Mouse (Mus musculus): ENCODE data around the gene Zfp276. TPM values are rescaled to one million over a fixed set of nuclear protein-coding genes. Genes with fewer than 3 reads are reported as not detected.

Gene Zfp276
- polyA plus RNA-seq (2014; fragmentation: Nextera tagmentation; extraction: Ambion mirVana), result 13.0 and 15.5 TPM in 2 replicates

DNA sequence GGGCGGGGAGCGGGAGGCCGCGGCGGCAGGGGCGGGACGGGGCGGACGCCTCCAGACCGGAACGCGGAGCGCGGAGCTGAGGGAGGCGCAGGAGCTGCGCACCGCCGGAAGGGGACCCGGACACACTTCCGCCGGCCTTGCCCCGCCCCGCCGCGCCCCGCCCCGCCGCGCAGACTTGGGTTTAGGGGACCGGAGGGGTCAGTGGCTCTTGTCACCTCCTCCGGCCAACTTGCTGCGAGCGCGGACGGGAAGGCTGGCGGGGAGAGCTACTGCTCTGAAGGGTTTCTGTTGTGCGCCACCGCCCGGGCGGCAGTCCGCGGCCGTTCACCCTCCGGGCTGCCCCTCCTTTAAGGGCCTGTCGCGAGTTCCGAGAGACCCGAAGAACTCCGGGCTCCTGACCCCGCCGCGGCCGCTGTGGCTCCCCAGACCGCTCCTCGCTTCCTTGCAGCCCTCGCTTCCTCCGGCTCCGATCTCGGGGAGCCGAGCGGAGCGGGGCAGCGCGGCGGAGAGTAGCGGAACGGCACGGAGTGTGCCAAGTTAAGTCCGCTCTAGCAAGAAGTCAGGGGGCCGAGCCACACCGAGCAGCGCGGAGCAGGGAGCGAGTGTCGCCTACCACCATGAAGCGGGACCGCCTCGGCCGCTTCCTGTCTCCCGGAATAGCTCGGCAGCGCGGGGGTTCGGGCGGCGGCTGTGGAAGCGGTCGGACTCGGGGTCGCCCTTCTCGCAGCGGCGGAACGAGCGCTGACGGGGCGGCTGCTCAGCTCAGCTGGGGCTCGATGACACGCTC, at the start of gene Zfp276, which contains the start of gene Vps9d1:
Gene Zfp276 (plus strand): TSS at position 97 of the 787 bp plus-strand sequence.
Gene Vps9d1 (minus strand): TSS at position 250 of the 787 bp plus-strand sequence.
- Histone ChIP-seq H3K9me3 (ENCODE audit: control insufficient read depth, low read length) (no peaks in the 10 kb centered on the region), H3K36me3 (ENCODE audit: control insufficient read depth, insufficient read depth, low read length) (peaks cover 66% of the 10 kb centered on the region), H3K27ac (replicated peaks in 1 of 2; ENCODE audit: control insufficient read depth in 1 of 2, insufficient read depth in 1 of 2, low read depth in 2 of 2, low read length in 2 of 2) (peak within 1 kb of the TSS; percentile 78 to 86), H3K4me1 (ENCODE audit: control insufficient read depth in 2 of 2, insufficient read depth in 2 of 2, low read length in 2 of 2) (peaks cover 9 to 21% of the 10 kb centered on the region in 2 experiments), H3K4me2 (ENCODE audit: low read length) (peak within 1 kb of the TSS; percentile 90), H3K4me3 (ENCODE audit: control insufficient read depth in 1 of 2, insufficient read depth in 1 of 2, low read depth in 1 of 2, low read length in 2 of 2) (peak within 1 kb of the TSS; percentile 75 to 87), H3K9ac (ENCODE audit: low read length) (peak within 1 kb of the TSS; percentile 96), H3K27me3 (ENCODE audit: control insufficient read depth, insufficient read depth, low read length) (no peaks in the 10 kb centered on the region)
- under 1% methylated on average over 84 of the region's 99 CpGs for WGBS
- peak; percentile 90 for ATAC-seq (ENCODE audit: insufficient number of reproducible peaks, insufficient read depth, low FRiP score, low read depth)

DNA sequence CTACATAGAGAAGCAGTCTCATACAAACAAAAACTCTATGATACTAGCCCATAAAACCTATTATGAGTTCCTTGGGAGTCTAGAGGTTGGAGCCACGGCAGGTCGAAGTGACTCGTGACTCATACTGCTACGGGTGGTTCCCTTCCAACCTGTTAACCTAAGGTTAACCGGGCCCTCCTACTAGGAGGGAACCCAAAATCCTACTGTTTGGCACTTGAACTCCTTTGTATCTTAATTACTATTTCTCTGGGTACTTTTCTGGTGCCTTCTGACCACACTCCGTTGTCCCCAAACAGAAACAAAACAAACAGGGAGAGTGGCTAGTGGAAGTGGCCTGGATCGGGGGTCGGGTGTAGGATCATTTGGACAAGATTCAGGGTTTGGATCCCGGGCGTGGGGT, 42.1 kb upstream of the Zfp276 start:
- ATAC-seq (ENCODE audit: insufficient number of reproducible peaks, insufficient read depth, low FRiP score, low read depth), result no peak
- WGBS, result 40% methylated on average over 10 of the region's 10 CpGs

DNA sequence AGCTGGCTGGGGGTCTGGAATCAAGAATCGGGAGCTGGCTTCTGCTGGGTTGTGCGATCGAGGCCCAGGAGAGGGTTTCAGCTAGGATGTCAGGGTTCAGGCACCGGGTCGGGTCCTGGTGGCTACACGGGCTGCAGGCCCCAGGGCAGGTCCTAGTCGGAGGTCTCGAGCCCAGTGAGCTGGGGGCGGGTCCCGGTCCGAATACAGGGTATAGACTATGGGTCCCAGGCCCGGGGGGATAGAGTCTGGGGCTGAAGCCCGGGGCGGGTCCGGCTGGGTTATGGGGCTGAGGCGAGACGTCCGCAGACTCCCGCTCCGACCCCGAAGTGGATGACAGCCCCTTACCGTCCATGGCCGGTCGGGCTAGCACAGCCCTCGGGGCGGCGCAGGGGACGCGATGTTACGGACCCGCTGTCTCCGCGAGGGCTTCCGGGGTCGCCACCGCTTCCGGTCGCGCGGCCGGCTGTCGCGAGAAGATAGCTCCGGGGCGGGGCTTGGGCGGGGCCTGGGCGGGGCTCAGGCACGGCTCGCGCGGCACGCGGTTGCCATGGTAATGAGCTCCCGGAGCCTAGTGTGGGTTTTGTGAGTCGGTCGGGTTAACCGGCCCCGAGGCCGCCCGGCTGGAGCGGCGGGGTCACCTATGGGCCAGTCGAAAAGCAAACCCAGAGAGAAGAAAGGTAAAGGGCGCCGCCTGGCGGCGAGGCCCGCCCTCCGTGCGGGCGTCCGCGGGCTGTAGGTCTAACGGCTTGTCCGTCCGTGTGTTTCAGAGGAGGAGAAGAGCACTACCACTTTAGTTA, 41.5 kb upstream of the Zfp276 start, which contains the start of the genes Chmp1a and Spata33:
Gene Chmp1a (minus strand): TSS at position 443 of the 797 bp plus-strand sequence.
Gene Spata33 (plus strand): TSS at position 512 of the 797 bp plus-strand sequence.
- peak within 1 kb of the TSS; percentile 82 to 91 for H3K4me3 ChIP-seq (ENCODE audit: control insufficient read depth in 1 of 2, insufficient read depth in 1 of 2, low read depth in 1 of 2, low read length in 2 of 2)
- H3K4me2 ChIP-seq (ENCODE audit: low read length), result peak within 1 kb of the TSS; percentile 65
- no peaks in the 10 kb centered on the region for H3K27me3 ChIP-seq (ENCODE audit: control insufficient read depth, insufficient read depth, low read length)
- peak within 1 kb of the TSS; percentile 6 to 41; a peak in 3 of 4 replicates for H3K27ac ChIP-seq (replicated peaks in 1 of 2; ENCODE audit: control insufficient read depth in 1 of 2, insufficient read depth in 1 of 2, low read depth in 2 of 2, low read length in 2 of 2)
- peaks cover 13 to 19% of the 10 kb centered on the region in 2 experiments for H3K4me1 ChIP-seq (ENCODE audit: control insufficient read depth in 2 of 2, insufficient read depth in 2 of 2, low read length in 2 of 2)
- H3K9me3 ChIP-seq (ENCODE audit: control insufficient read depth, low read length), result no peaks in the 10 kb centered on the region
- H3K36me3 ChIP-seq (ENCODE audit: control insufficient read depth, insufficient read depth, low read length), result peaks cover 31% of the 10 kb centered on the region
- under 1% methylated on average over 72 of the region's 76 CpGs for WGBS
- H3K9ac ChIP-seq (ENCODE audit: low read length), result peak within 1 kb of the TSS; percentile 96
- ATAC-seq (ENCODE audit: insufficient number of reproducible peaks, insufficient read depth, low FRiP score, low read depth), result peak; percentile 87

More for the DNA sequence above, 42.1 kb upstream of the Zfp276 start:
- H3K4me1 ChIP-seq (ENCODE audit: control insufficient read depth in 2 of 2, insufficient read depth in 2 of 2, low read length in 2 of 2), result peaks cover 13 to 19% of the 10 kb centered on the region in 2 experiments
- peak overlapping the region; percentile 82 to 91 for H3K4me3 ChIP-seq (ENCODE audit: control insufficient read depth in 1 of 2, insufficient read depth in 1 of 2, low read depth in 1 of 2, low read length in 2 of 2)
- no peaks in the 10 kb centered on the region for H3K27me3 ChIP-seq (ENCODE audit: control insufficient read depth, insufficient read depth, low read length)
- no peak overlapping the region for H3K27ac ChIP-seq (replicated peaks in 1 of 2; ENCODE audit: control insufficient read depth in 1 of 2, insufficient read depth in 1 of 2, low read depth in 2 of 2, low read length in 2 of 2)
- H3K4me2 ChIP-seq (ENCODE audit: low read length), result peak overlapping the region; percentile 65
- H3K9ac ChIP-seq (ENCODE audit: low read length), result peak overlapping the region; percentile 96
- no peaks in the 10 kb centered on the region for H3K9me3 ChIP-seq (ENCODE audit: control insufficient read depth, low read length)
- H3K36me3 ChIP-seq (ENCODE audit: control insufficient read depth, insufficient read depth, low read length), result peaks cover 38% of the 10 kb centered on the region

DNA sequence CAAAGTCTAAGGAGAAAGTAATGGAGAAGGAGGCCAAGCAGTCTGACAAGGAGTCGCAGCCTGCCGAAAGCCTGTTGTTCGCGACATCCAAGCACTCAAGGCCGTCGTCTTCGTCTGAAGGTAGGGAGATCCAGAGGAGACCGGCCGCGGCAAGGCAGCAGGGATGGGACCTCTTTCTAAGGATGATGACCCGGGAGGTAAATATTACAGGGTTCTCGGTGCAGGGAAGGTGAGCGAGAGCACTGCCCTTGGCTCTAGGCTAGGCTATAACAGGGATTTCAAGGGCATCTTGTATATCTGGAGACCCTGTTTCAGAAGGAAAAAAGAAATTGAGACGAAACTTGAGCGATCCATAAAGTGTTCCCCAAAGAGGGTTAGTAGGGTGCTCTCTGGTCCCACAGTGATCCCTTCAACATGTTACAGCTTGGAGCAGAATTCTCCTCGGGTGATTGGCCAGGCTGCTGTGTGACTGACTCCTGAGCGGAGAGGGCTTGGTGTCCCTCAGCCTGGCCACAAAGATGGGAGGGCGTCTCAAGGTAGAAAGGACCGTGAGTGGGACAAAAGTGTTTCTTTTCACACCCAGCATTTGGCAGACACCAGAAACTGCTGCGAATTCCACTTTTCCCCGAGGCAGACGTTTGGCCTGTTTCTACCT, 40.8 kb upstream of the Zfp276 start:
- peaks cover 24% of the 10 kb centered on the region for H3K36me3 ChIP-seq (ENCODE audit: control insufficient read depth, insufficient read depth, low read length)
- H3K4me1 ChIP-seq (ENCODE audit: control insufficient read depth in 2 of 2, insufficient read depth in 2 of 2, low read length in 2 of 2), result peaks cover 13 to 19% of the 10 kb centered on the region in 2 experiments
- H3K9ac ChIP-seq (ENCODE audit: low read length), result peak overlapping the region; percentile 96
- peak overlapping the region; percentile 6 to 41; a peak in 2 of 4 replicates for H3K27ac ChIP-seq (replicated peaks in 1 of 2; ENCODE audit: control insufficient read depth in 1 of 2, insufficient read depth in 1 of 2, low read depth in 2 of 2, low read length in 2 of 2)
- H3K4me2 ChIP-seq (ENCODE audit: low read length), result peak overlapping the region; percentile 65
- peak; percentile 4; the same call in 1 of the 2 replicates for ATAC-seq (ENCODE audit: insufficient number of reproducible peaks, insufficient read depth, low FRiP score, low read depth)
- H3K9me3 ChIP-seq (ENCODE audit: control insufficient read depth, low read length), result no peaks in the 10 kb centered on the region
- WGBS, result 18% methylated on average over 22 of the region's 22 CpGs
- H3K27me3 ChIP-seq (ENCODE audit: control insufficient read depth, insufficient read depth, low read length), result no peaks in the 10 kb centered on the region
- peak overlapping the region; percentile 82 to 91 for H3K4me3 ChIP-seq (ENCODE audit: control insufficient read depth in 1 of 2, insufficient read depth in 1 of 2, low read depth in 1 of 2, low read length in 2 of 2)

DNA sequence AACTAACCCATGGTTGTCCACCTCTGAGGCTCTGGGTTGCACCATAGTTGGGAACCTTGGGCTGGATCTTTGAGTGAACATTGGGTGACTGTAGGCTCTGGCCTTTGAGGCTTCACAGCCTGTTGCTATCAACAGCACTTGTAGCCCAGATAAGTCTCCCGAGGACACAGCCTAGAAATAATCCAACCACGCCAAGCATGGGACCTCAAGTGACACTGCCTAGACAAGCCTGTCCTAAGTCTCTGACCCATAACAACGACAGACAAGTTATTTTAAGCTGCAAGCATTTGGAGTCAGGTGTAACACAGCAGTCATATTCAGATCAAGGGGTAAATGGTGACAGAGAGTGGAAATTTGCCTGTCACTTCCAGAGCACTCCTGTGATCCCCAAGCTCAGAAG, 38.6 kb upstream of the Zfp276 start:
- no peak for ATAC-seq (ENCODE audit: insufficient number of reproducible peaks, insufficient read depth, low FRiP score, low read depth)
- 35% methylated on average over 3 of the region's 3 CpGs for WGBS

DNA sequence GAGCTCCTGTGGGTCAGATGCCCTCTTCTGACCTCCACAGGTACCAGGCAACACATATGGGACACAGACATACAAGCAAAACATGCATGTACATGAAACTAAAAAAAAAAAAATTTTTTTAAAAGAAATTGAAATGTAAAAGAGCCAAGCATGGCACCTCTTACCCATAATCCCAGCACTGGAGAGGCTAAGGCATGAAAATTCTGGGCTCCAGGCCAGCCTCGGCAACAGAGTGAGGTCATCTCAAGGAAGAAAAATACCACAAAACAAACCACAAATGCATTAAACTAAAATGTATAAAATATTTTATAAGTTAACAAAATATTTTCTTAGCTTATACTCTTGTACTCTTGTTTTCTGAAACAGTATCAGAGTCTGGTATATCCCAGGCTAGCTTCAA, 33.1 kb upstream of the Zfp276 start:
- Histone ChIP-seq H3K9me3 (ENCODE audit: control insufficient read depth, low read length) (no peaks in the 10 kb centered on the region), H3K4me3 (ENCODE audit: control insufficient read depth in 1 of 2, insufficient read depth in 1 of 2, low read depth in 1 of 2, low read length in 2 of 2) (no peak overlapping the region), H3K9ac (ENCODE audit: low read length) (no peak overlapping the region), H3K27ac (replicated peaks in 1 of 2; ENCODE audit: control insufficient read depth in 1 of 2, insufficient read depth in 1 of 2, low read depth in 2 of 2, low read length in 2 of 2) (no peak overlapping the region), H3K36me3 (ENCODE audit: control insufficient read depth, insufficient read depth, low read length) (no peaks in the 10 kb centered on the region), H3K4me1 (ENCODE audit: control insufficient read depth in 2 of 2, insufficient read depth in 2 of 2, low read length in 2 of 2) (peaks cover 2 to 14% of the 10 kb centered on the region in 2 experiments; a peak in 3 of 4 replicates), H3K4me2 (ENCODE audit: low read length) (no peak overlapping the region), H3K27me3 (ENCODE audit: control insufficient read depth, insufficient read depth, low read length) (no peaks in the 10 kb centered on the region)
- WGBS, result 64% methylated on average over 1 of the region's 1 CpGs
- ATAC-seq (ENCODE audit: insufficient number of reproducible peaks, insufficient read depth, low FRiP score, low read depth), result no peak

More for the DNA sequence above, 38.6 kb upstream of the Zfp276 start:
- H3K9ac ChIP-seq (ENCODE audit: low read length), result no peak overlapping the region
- H3K4me2 ChIP-seq (ENCODE audit: low read length), result no peak overlapping the region
- no peak overlapping the region for H3K27ac ChIP-seq (replicated peaks in 1 of 2; ENCODE audit: control insufficient read depth in 1 of 2, insufficient read depth in 1 of 2, low read depth in 2 of 2, low read length in 2 of 2)
- peaks cover 2% of the 10 kb centered on the region; the same call in 1 of the 2 replicates for H3K36me3 ChIP-seq (ENCODE audit: control insufficient read depth, insufficient read depth, low read length)
- peaks cover 13 to 19% of the 10 kb centered on the region in 2 experiments for H3K4me1 ChIP-seq (ENCODE audit: control insufficient read depth in 2 of 2, insufficient read depth in 2 of 2, low read length in 2 of 2)
- H3K4me3 ChIP-seq (ENCODE audit: control insufficient read depth in 1 of 2, insufficient read depth in 1 of 2, low read depth in 1 of 2, low read length in 2 of 2), result no peak overlapping the region
- no peaks in the 10 kb centered on the region for H3K9me3 ChIP-seq (ENCODE audit: control insufficient read depth, low read length)
- H3K27me3 ChIP-seq (ENCODE audit: control insufficient read depth, insufficient read depth, low read length), result no peaks in the 10 kb centered on the region
